Mouse (Mus musculus) CH12.LX (cell line): Measurements from ENCODE around the gene Hoxa10. TPM values are rescaled to one million over a fixed set of nuclear protein-coding genes. Genes with fewer than 3 reads are reported as not detected.

Source experiments
- DNase-seq: peaks from one replicate; pipeline ENCODE4 v3.0.0-alpha.2; 2013; ENCODE audit errors: extremely low read depth
- H3K27ac ChIP-seq: 2 replicates; pipeline ENCODE4 v1.5.1; 2012; ENCODE audit warnings: low read depth, mild to moderate bottlenecking, control low read depth, moderate library complexity; ENCODE audit not compliant: insufficient read depth
- H3K27me3 ChIP-seq: replicated peaks from 2 replicates; pipeline ENCODE3; 2012; ENCODE audit warnings: inconsistent platforms
- H3K36me3 ChIP-seq, 2 experiments: replicated peaks in 1 of 2; 2 replicates each; pipeline versions ENCODE3 to v1.6.1; 2012; ENCODE audit warnings: inconsistent platforms in 1 of 2, low read length in 1 of 2, mild to moderate bottlenecking in 1 of 2, mixed read lengths in 1 of 2, moderate library complexity in 1 of 2; ENCODE audit not compliant: control insufficient read depth in 1 of 2, insufficient read depth in 1 of 2
- H3K4me1 ChIP-seq, 2 experiments: 2 replicates each; pipeline ENCODE4 v1.6.1; 2012; ENCODE audit warnings: inconsistent platforms in 1 of 2, moderate library complexity in 1 of 2; ENCODE audit not compliant: insufficient read depth in 2 of 2, control insufficient read depth in 1 of 2
- H3K4me2 ChIP-seq: 2 replicates; pipeline ENCODE4 v1.6.1; 2012; ENCODE audit warnings: low read depth, mild to moderate bottlenecking, control low read depth; ENCODE audit not compliant: poor library complexity, insufficient read depth, severe bottlenecking
- H3K4me3 ChIP-seq, 3 experiments: fragments of 150-350 bp in 1 of 3; sonication (generic) in 1 of 3; replicated peaks in 1 of 3; 2 replicates each; pipeline versions ENCODE3 to v1.5.1; 2011 to 2012; ENCODE audit warnings: low read depth in 2 of 3, low read length in 2 of 3, mild to moderate bottlenecking in 2 of 3, moderate library complexity in 2 of 3, control low read depth in 1 of 3, improper control_type of control experiment in 1 of 3, inconsistent platforms in 1 of 3, mixed read lengths in 1 of 3; ENCODE audit not compliant: poor library complexity in 1 of 3
- H3K79me2 ChIP-seq: replicated peaks from 2 replicates; pipeline ENCODE4 v1.6.1; 2012; ENCODE audit warnings: mild to moderate bottlenecking, moderate library complexity; ENCODE audit not compliant: control insufficient read depth, poor library complexity, insufficient read depth, severe bottlenecking; ENCODE audit errors: extremely low read depth
- H3K9ac ChIP-seq: 2 replicates; pipeline ENCODE4 v1.6.1; 2012; ENCODE audit warnings: low read depth, mild to moderate bottlenecking, control low read depth, moderate library complexity; ENCODE audit not compliant: insufficient read depth
- H3K9me3 ChIP-seq: replicated peaks from 2 replicates; pipeline ENCODE3; 2012; ENCODE audit warnings: low read length, inconsistent platforms, mixed read lengths
- BHLHE40 ChIP-seq: IDR thresholded peaks from 2 replicates; pipeline ENCODE4 v1.6.1; 2011; ENCODE audit warnings: mild to moderate bottlenecking, low read depth, low read length, improper control_type of control experiment
- dilution Hi-C: fragments of 300-500 bp; cut with MboI; formaldehyde crosslinking; loops from 2 replicates; pipeline ENCODE4 v1.14.3; 2020; ENCODE audit warnings: low sequenced_read_pairs; ENCODE audit not compliant: extremely low pct_unique_long_range_greater_than_20kb, extremely low pct_ligation_motif_present
- in situ Hi-C: fragments of 300-500 bp; cut with MboI; formaldehyde crosslinking; loops from 3 replicates; pipeline ENCODE4 v1.14.3; 2019; ENCODE audit warnings: low sequenced_read_pairs, low pct_ligation_motif_present, low pct_unique_long_range_greater_than_20kb, mixed read lengths
- polyA plus RNA-seq: library from polyadenylated mRNA; unstranded; fragments of >175 nt; gene quantifications from 2 replicates; pipeline ENCODE4 v1.2.1, GENCODE M21; 2012; ENCODE audit warnings: low read depth; ENCODE audit not compliant: insufficient read length
- total RNA-seq, 2 experiments: library from RNA; depleted of rRNA; stranded (reverse); fragments of 300-350 nt in 1 of 2; fragments of >200 nt in 1 of 2; gene quantifications; 2 replicates each; pipeline ENCODE4 v1.2.3; 2012 to 2014

Hoxa10 gene
- total and polyA plus RNA-seq, 3 experiments, result 5.2 to 14.5 (median 14.3) TPM

- no peak for TF ChIP-seq BHLHE40
- Histone ChIP-seq H3K4me3 (no peak overlapping the region), H3K27ac (no peak overlapping the region), H3K36me3 (no peaks in the 10 kb centered on the region), H3K9ac (no peak overlapping the region), H3K4me1 (no peaks in the 10 kb centered on the region), H3K9me3 (no peaks in the 10 kb centered on the region), H3K4me2 (no peak overlapping the region), H3K27me3 (no peaks in the 10 kb centered on the region), H3K79me2 (no peaks in the 10 kb centered on the region)
- in situ Hi-C loops, result no loop called here
- DNase-seq, result no peak
- dilution Hi-C loops, result no loop called here
These were observed 58.6 kb downstream of the Hoxa10 start for GRCm38 (mm10) chr6:52182030-52182429.

Other genes with a start within 250 kb of the Hoxa10 start
- gene Skap2, start 228.3 kb downstream of the Hoxa10 start, total RNA-seq (2012; rRNA removed), result 25.8 and 30.2 TPM in 2 replicates
- 51.9 and 61.0 TPM in 2 replicates for gene Skap2, start 228.3 kb downstream of the Hoxa10 start, total RNA-seq (2014; rRNA removed)
- 76.1 and 85.9 TPM in 2 replicates for gene Skap2, start 228.3 kb downstream of the Hoxa10 start, polyA plus RNA-seq
- gene Hoxa1, start 82.5 kb downstream of the Hoxa10 start, total RNA-seq (2012; rRNA removed), result 1.4 and 1.9 TPM in 2 replicates
- 3.7 and 4.6 TPM in 2 replicates for gene Hoxa1, start 82.5 kb downstream of the Hoxa10 start, total RNA-seq (2014; rRNA removed)
- gene Hoxa1, start 82.5 kb downstream of the Hoxa10 start, polyA plus RNA-seq, result 2.5 and 3.2 TPM in 2 replicates
- gene Hoxa2, start 76.0 kb downstream of the Hoxa10 start, total RNA-seq (2012; rRNA removed), result not detected in 2 replicates
- 0.12 TPM in 1 of 2 replicates, not detected in the other for gene Hoxa2, start 76.0 kb downstream of the Hoxa10 start, total RNA-seq (2014; rRNA removed)
- gene Hoxa2, start 76.0 kb downstream of the Hoxa10 start, polyA plus RNA-seq, result 0.26 and 0.45 TPM in 2 replicates
- gene 5730596B20Rik, start 63.4 kb downstream of the Hoxa10 start, total RNA-seq (2012; rRNA removed), result not detected in 2 replicates
- gene 5730596B20Rik, start 63.4 kb downstream of the Hoxa10 start, total RNA-seq (2014; rRNA removed), result not detected in 2 replicates
- 0.07 TPM in 1 of 2 replicates, not detected in the other for gene 5730596B20Rik, start 63.4 kb downstream of the Hoxa10 start, polyA plus RNA-seq
- not detected in 2 replicates for gene Hoxa4, start 49.1 kb downstream of the Hoxa10 start, total RNA-seq (2012; rRNA removed)
- not detected in 2 replicates for gene Hoxa4, start 49.1 kb downstream of the Hoxa10 start, total RNA-seq (2014; rRNA removed)
- 0.19 TPM in 1 of 2 replicates, not detected in the other for gene Hoxa4, start 49.1 kb downstream of the Hoxa10 start, polyA plus RNA-seq
- 1.5 TPM in 2 replicates for gene Hoxa5, start 36.3 kb downstream of the Hoxa10 start, total RNA-seq (2012; rRNA removed)
- gene Hoxa5, start 36.3 kb downstream of the Hoxa10 start, total RNA-seq (2014; rRNA removed), result 0.83 and 1.2 TPM in 2 replicates
- gene Hoxa5, start 36.3 kb downstream of the Hoxa10 start, polyA plus RNA-seq, result 3.1 and 4.1 TPM in 2 replicates
- gene Hoxa6, start 32.1 kb downstream of the Hoxa10 start, total RNA-seq (2012; rRNA removed), result 1.2 and 2.2 TPM in 2 replicates
- 0.58 and 1.1 TPM in 2 replicates for gene Hoxa6, start 32.1 kb downstream of the Hoxa10 start, total RNA-seq (2014; rRNA removed)
- gene Hoxa6, start 32.1 kb downstream of the Hoxa10 start, polyA plus RNA-seq, result 1.6 and 2.1 TPM in 2 replicates
- 0.25 and 0.38 TPM in 2 replicates for gene Hoxa3, start 27.5 kb downstream of the Hoxa10 start, total RNA-seq (2012; rRNA removed)
- gene Hoxa3, start 27.5 kb downstream of the Hoxa10 start, total RNA-seq (2014; rRNA removed), result 0.08 TPM in 1 of 2 replicates, not detected in the other
- 0.34 and 0.37 TPM in 2 replicates for gene Hoxa3, start 27.5 kb downstream of the Hoxa10 start, polyA plus RNA-seq
- not detected in 2 replicates for gene Gm28308, start 27.5 kb downstream of the Hoxa10 start, total RNA-seq (2012; rRNA removed)
- not detected in 2 replicates for gene Gm28308, start 27.5 kb downstream of the Hoxa10 start, total RNA-seq (2014; rRNA removed)
- gene Gm28308, start 27.5 kb downstream of the Hoxa10 start, polyA plus RNA-seq, result not detected in 2 replicates
- gene Hoxa7, start 19.0 kb downstream of the Hoxa10 start, total RNA-seq (2012; rRNA removed), result 0.71 and 1.1 TPM in 2 replicates
- 0.85 and 1.0 TPM in 2 replicates for gene Hoxa7, start 19.0 kb downstream of the Hoxa10 start, total RNA-seq (2014; rRNA removed)
- 1.4 TPM in 2 replicates for gene Hoxa7, start 19.0 kb downstream of the Hoxa10 start, polyA plus RNA-seq
- 0.30 and 0.50 TPM in 2 replicates for gene Hoxa9, start 9.8 kb downstream of the Hoxa10 start, total RNA-seq (2012; rRNA removed)
- gene Hoxa9, start 9.8 kb downstream of the Hoxa10 start, total RNA-seq (2014; rRNA removed), result 0.30 and 0.32 TPM in 2 replicates
- gene Hoxa9, start 9.8 kb downstream of the Hoxa10 start, polyA plus RNA-seq, result 0.47 and 0.97 TPM in 2 replicates
- gene Hoxa11, start 5.0 kb upstream of the Hoxa10 start, total RNA-seq (2012; rRNA removed), result not detected in 2 replicates
- not detected in 2 replicates for gene Hoxa11, start 5.0 kb upstream of the Hoxa10 start, total RNA-seq (2014; rRNA removed)
- gene Hoxa11, start 5.0 kb upstream of the Hoxa10 start, polyA plus RNA-seq, result not detected in 2 replicates
- not detected in 2 replicates for gene Hoxa13, start 20.0 kb upstream of the Hoxa10 start, total RNA-seq (2012; rRNA removed)
- gene Hoxa13, start 20.0 kb upstream of the Hoxa10 start, total RNA-seq (2014; rRNA removed), result 0.11 and 0.17 TPM in 2 replicates
- gene Hoxa13, start 20.0 kb upstream of the Hoxa10 start, polyA plus RNA-seq, result 0.10 TPM in 1 of 2 replicates, not detected in the other
- gene Evx1, start 72.6 kb upstream of the Hoxa10 start, total RNA-seq (2012; rRNA removed), result not detected in 2 replicates
- not detected in 2 replicates for gene Evx1, start 72.6 kb upstream of the Hoxa10 start, total RNA-seq (2014; rRNA removed)
- gene Evx1, start 72.6 kb upstream of the Hoxa10 start, polyA plus RNA-seq, result not detected in 2 replicates